Mouse (Mus musculus): ENCODE measurements at regions not wholly inside any gene's neighbourhood (a gene's known extent, or its start where the extent isn't known, plus 50 kb on each side); places are given as distances from the start of the nearest gene placed in this dataset.
A peak's percentile ranks its signal among the peaks of the same experiment; 100 is the strongest.

- DNase-seq: no peak
Measured at GRCm38 (mm10) chr1:144452141-144452540, 115.3 kb downstream of the Rgs21 start.

- no peak for DNase-seq
Measured at GRCm38 (mm10) chr1:144451731-144452130, 115.7 kb downstream of the Rgs21 start.

- no peak for DNase-seq
Measured at GRCm38 (mm10) chr1:144436617-144437016, 130.8 kb downstream of the Rgs21 start.

GRCm38 (mm10) chr1:144432816-144433215, 134.7 kb downstream of the Rgs21 start:
- DNase-seq: no peak

GRCm38 (mm10) chr1:144431535-144432276, 135.8 kb downstream of the Rgs21 start:
- DNase-seq: no peak

GRCm38 (mm10) chr1:144421374-144421773, 146.1 kb downstream of the Rgs21 start:
- DNase-seq: no peak

- peak; percentile 28 for DNase-seq
Measured at GRCm38 (mm10) chr1:144406387-144407383, 157.6 kb upstream of the Rgs1 start.

- DNase-seq: no peak
Measured at GRCm38 (mm10) chr1:144405724-144406123, 156.7 kb upstream of the Rgs1 start.

GRCm38 (mm10) chr1:144405031-144405430, 156.0 kb upstream of the Rgs1 start:
- no peak for DNase-seq

GRCm38 (mm10) chr1:144379991-144380594, 131.1 kb upstream of the Rgs1 start:
- DNase-seq: no peak

- DNase-seq: no peak
Measured at GRCm38 (mm10) chr1:144374121-144374520, 125.1 kb upstream of the Rgs1 start.

GRCm38 (mm10) chr1:144367492-144367891, 118.5 kb upstream of the Rgs1 start:
- DNase-seq: no peak

- no peak for DNase-seq
Measured at GRCm38 (mm10) chr1:144355560-144356310, 106.7 kb upstream of the Rgs1 start.

- DNase-seq: no peak
Measured at GRCm38 (mm10) chr1:144355041-144355440, 106.0 kb upstream of the Rgs1 start.

GRCm38 (mm10) chr1:144353320-144353719, 104.3 kb upstream of the Rgs1 start:
- DNase-seq: no peak

GRCm38 (mm10) chr1:144343820-144344219, 94.8 kb upstream of the Rgs1 start:
- DNase-seq: no peak

GRCm38 (mm10) chr1:144343299-144343698, 94.3 kb upstream of the Rgs1 start:
- DNase-seq: no peak

- DNase-seq: no peak
Measured at GRCm38 (mm10) chr1:144337572-144337971, 88.5 kb upstream of the Rgs1 start.

GRCm38 (mm10) chr1:144330365-144331050, 81.5 kb upstream of the Rgs1 start:
- DNase-seq: no peak

GRCm38 (mm10) chr1:144319406-144319805, 70.4 kb upstream of the Rgs1 start:
- no peak for DNase-seq

- no peak for DNase-seq
Measured at GRCm38 (mm10) chr1:144318289-144318688, 69.2 kb upstream of the Rgs1 start.

- no peak for DNase-seq
Measured at GRCm38 (mm10) chr1:144317560-144317959, 68.5 kb upstream of the Rgs1 start.

All from kidney, adult 11 months (tissue).